Mouse (Mus musculus) bone marrow, adult 2 months (tissue): ENCODE results near the gene F3. TPM values are rescaled to one million over a fixed set of nuclear protein-coding genes. Genes with fewer than 3 reads are reported as not detected.
"Not testable (repeated sequence)": the region's sequence is repeated elsewhere in the genome, so short reads cannot be mapped to it uniquely, and the experiment has no call there.

Experiments
- H3K27ac ChIP-seq: fragments of 200-500 bp; 2 replicates; pipeline ENCODE4 v1.5.1; 2012; ENCODE audit warnings: low read depth, mild to moderate bottlenecking, control low read depth, inconsistent platforms, low read length; ENCODE audit not compliant: control insufficient read depth, poor library complexity, insufficient read depth
- H3K4me1 ChIP-seq: fragments of 200-500 bp; 2 replicates; pipeline ENCODE4 v1.6.1; 2011; ENCODE audit warnings: low read length; ENCODE audit not compliant: control insufficient read depth, insufficient read depth
- H3K4me3 ChIP-seq: fragments of 200-500 bp; replicated peaks from 2 replicates; pipeline ENCODE3; 2011; ENCODE audit warnings: mild to moderate bottlenecking, low read depth, low read length, control low read depth; ENCODE audit not compliant: control insufficient read depth
- CTCF ChIP-seq: fragments of 200-500 bp; IDR thresholded peaks from 2 replicates; pipeline ENCODE4 v1.5.1; 2011; ENCODE audit warnings: low read length, control low read depth; ENCODE audit not compliant: control insufficient read depth, insufficient read depth
- POLR2A ChIP-seq: fragments of 200-500 bp; IDR thresholded peaks from 2 replicates; pipeline ENCODE4 v1.6.1; 2011; ENCODE audit warnings: low read depth, mild to moderate bottlenecking, control low read depth, low read length, borderline replicate concordance; ENCODE audit not compliant: control insufficient read depth
- WGBS: fragments of 180-500 bp; shearing (Covaris S2); methylation state at CpG from one replicate; pipeline ENCODE4 v1.1.7; 2018; 5-methylcytosine and 5-hydroxymethylcytosine counted together
- polyA plus RNA-seq: library from polyadenylated mRNA; stranded (reverse); fragments of >200 nt; gene quantifications from 2 replicates; pipeline ENCODE4 v1.2.4, GENCODE M21; 2011; ENCODE audit warnings: low replicate concordance; ENCODE audit not compliant: missing spikeins, insufficient read depth, insufficient read length

F3 gene
- polyA plus RNA-seq, 1 experiment, result 3.6 TPM

GRCm38 (mm10) chr3:121737453-121737852 lies 14.1 kb downstream of the F3 start:
- Histone ChIP-seq H3K4me1 (peaks cover 1% of the 10 kb centered on the region; the same call in 1 of the 2 replicates), H3K4me3 (no peak overlapping the region), H3K27ac (no peak overlapping the region)
- peak; percentile 35 for TF ChIP-seq CTCF
- no peak for TF ChIP-seq POLR2A
- 40% methylated on average over 1 of the region's 1 CpGs for WGBS

- WGBS, result 22% methylated on average over 2 of the region's 2 CpGs
- no peak overlapping the region for H3K27ac ChIP-seq
- TF ChIP-seq POLR2A (no peak), CTCF (no peak)
- no peak overlapping the region for H3K4me3 ChIP-seq
- H3K4me1 ChIP-seq, result peaks cover 1% of the 10 kb centered on the region; the same call in 1 of the 2 replicates
Observed at GRCm38 (mm10) chr3:121737901-121738300, 14.6 kb downstream of the F3 start.

- H3K27ac ChIP-seq, result no peak overlapping the region
- 67% methylated on average over 9 of the region's 9 CpGs for WGBS
- H3K4me1 ChIP-seq, result peaks cover 1% of the 10 kb centered on the region; the same call in 1 of the 2 replicates
- no peak overlapping the region for H3K4me3 ChIP-seq
- TF ChIP-seq CTCF, result no peak
- no peak for TF ChIP-seq POLR2A
Observed at GRCm38 (mm10) chr3:121738742-121739342, 15.5 kb downstream of the F3 start.

GRCm38 (mm10) chr3:121739489-121740213 lies 16.3 kb downstream of the F3 start:
- H3K4me3 ChIP-seq, result no peak overlapping the region
- H3K27ac ChIP-seq, result no peak overlapping the region
- WGBS, result 20% methylated on average over 17 of the region's 17 CpGs
- TF ChIP-seq POLR2A, result no peak
- TF ChIP-seq CTCF, result no peak
- H3K4me1 ChIP-seq, result peaks cover 1% of the 10 kb centered on the region; the same call in 1 of the 2 replicates

- H3K4me1 ChIP-seq, H3K4me3 ChIP-seq, H3K27ac ChIP-seq: not testable (repeated sequence)
- WGBS, result 76% methylated on average over 4 of the region's 4 CpGs
Observed at GRCm38 (mm10) chr3:121741186-121741848, 18.0 kb downstream of the F3 start.

- H3K27ac ChIP-seq, H3K4me1 ChIP-seq, H3K4me3 ChIP-seq: not testable (repeated sequence)
- WGBS, result 66% methylated on average over 10 of the region's 10 CpGs
Observed at GRCm38 (mm10) chr3:121754319-121755090, 31.2 kb downstream of the F3 start.

GRCm38 (mm10) chr3:121755152-121755551 lies 31.8 kb downstream of the F3 start:
- TF ChIP-seq CTCF (no peak), POLR2A (no peak)
- no peak overlapping the region for H3K27ac ChIP-seq
- no peak overlapping the region for H3K4me3 ChIP-seq
- WGBS, result 4% methylated on average over 3 of the region's 3 CpGs
- no peaks in the 10 kb centered on the region; the same call in 1 of the 2 replicates for H3K4me1 ChIP-seq

- no peaks in the 10 kb centered on the region; the same call in none of the 2 replicates for H3K4me1 ChIP-seq
- no peak overlapping the region for H3K27ac ChIP-seq
- H3K4me3 ChIP-seq, result no peak overlapping the region
- WGBS, result 63% methylated on average over 7 of the region's 7 CpGs
- TF ChIP-seq POLR2A, result no peak
- no peak for TF ChIP-seq CTCF
Observed at GRCm38 (mm10) chr3:121758373-121758772, 35.0 kb downstream of the F3 start.
